Mouse (Mus musculus) macrophage (primary cell): ENCODE measurements around the gene Krt42. TPM values are rescaled to one million over a fixed set of nuclear protein-coding genes. Genes with fewer than 3 reads are reported as not detected.
"Not testable (repeated sequence)": the region's sequence is repeated elsewhere in the genome, so short reads cannot be mapped to it uniquely, and the experiment has no call there.

Experiments used
- H3K27ac ChIP-seq: fragments of 350-480 bp; formaldehyde crosslinking; 2 replicates; pipeline ENCODE4 v1.9.0; 2021
- H3K36me3 ChIP-seq: fragments of 350-480 bp; formaldehyde crosslinking; 2 replicates; pipeline ENCODE4 v1.9.0; 2021; ENCODE audit errors: inconsistent target
- H3K4me3 ChIP-seq: fragments of 350-480 bp; formaldehyde crosslinking; 2 replicates; pipeline ENCODE4 v1.9.0; 2021; ENCODE audit errors: inconsistent target
- H3K79me2 ChIP-seq: fragments of 350-480 bp; formaldehyde crosslinking; 2 replicates; pipeline ENCODE4 v1.9.0; 2021; ENCODE audit errors: inconsistent target
- WGBS: methylation state at CpG from one replicate; pipeline ENCODE4 v1.1.7; 2026; ENCODE audit warnings: inconsistent platforms; ENCODE audit not compliant: missing documents; 5-methylcytosine and 5-hydroxymethylcytosine counted together
- polyA plus RNA-seq: library from polyadenylated mRNA; stranded (reverse); fragments of 250-400 nt; gene quantifications from 3 replicates; pipeline ENCODE4 v1.2.4, GENCODE M21; 2018; ENCODE audit warnings: inconsistent platforms

Krt42 gene
- polyA plus RNA-seq, 1 experiment from 2014 or later = not detected

- H3K27ac ChIP-seq = no peak within 1 kb of the TSS
- WGBS = 77% methylated on average over 20 of the region's 21 CpGs
- no peaks in the 10 kb centered on the region for H3K36me3 ChIP-seq
- no peak within 1 kb of the TSS for H3K4me3 ChIP-seq
- H3K79me2 ChIP-seq = no peaks in the 10 kb centered on the region
These were observed 9.0 kb downstream of the Krt42 start, which contains the start of gene Krt17 for GRCm38 (mm10) chr11:100260514-100261234. Gene Krt17 (minus strand): TSS chr11:100261029.

- WGBS = 98% methylated on average over 9 of the region's 9 CpGs
- no peak overlapping the region for H3K4me3 ChIP-seq
- H3K27ac ChIP-seq = no peak overlapping the region
- H3K36me3 ChIP-seq = no peaks in the 10 kb centered on the region
- H3K79me2 ChIP-seq = no peaks in the 10 kb centered on the region
These were observed 10.6 kb downstream of the Krt42 start for GRCm38 (mm10) chr11:100259079-100259478.

- H3K36me3 ChIP-seq = no peaks in the 10 kb centered on the region
- no peaks in the 10 kb centered on the region for H3K79me2 ChIP-seq
- 89% methylated on average over 1 of the region's 1 CpGs for WGBS
- H3K4me3 ChIP-seq = no peak overlapping the region
- no peak overlapping the region for H3K27ac ChIP-seq
These were observed 11.7 kb downstream of the Krt42 start for GRCm38 (mm10) chr11:100257967-100258366.

DNA sequence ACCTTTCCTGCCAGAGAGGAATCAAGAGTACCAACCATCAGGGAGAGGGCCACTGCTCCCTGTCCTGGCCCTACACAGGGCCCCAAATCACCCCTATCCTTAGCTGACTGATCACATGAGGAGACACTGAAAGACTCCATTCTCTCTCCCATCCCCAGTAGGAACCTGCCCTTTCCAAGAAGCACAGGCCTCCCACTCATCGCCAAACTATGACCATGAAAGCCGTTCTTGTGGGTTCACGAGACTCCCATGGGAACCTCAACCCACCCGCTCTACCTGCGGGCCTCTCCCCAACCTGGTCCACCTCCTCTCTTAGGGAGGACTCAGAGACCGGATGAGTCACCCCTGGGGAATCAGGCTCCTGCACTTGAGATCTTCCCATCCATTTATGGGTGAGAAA lies 14.2 kb downstream of the Krt42 start:
- Histone ChIP-seq H3K4me3 (no peak overlapping the region), H3K79me2 (no peaks in the 10 kb centered on the region), H3K36me3 (no peaks in the 10 kb centered on the region), H3K27ac (no peak overlapping the region)
- 93% methylated on average over 6 of the region's 6 CpGs for WGBS

GRCm38 (mm10) chr11:100254360-100255090 lies 15.1 kb downstream of the Krt42 start:
- Histone ChIP-seq H3K36me3 (no peaks in the 10 kb centered on the region), H3K79me2 (no peaks in the 10 kb centered on the region), H3K27ac (no peak overlapping the region), H3K4me3 (no peak overlapping the region)
- 66% methylated on average over 5 of the region's 5 CpGs for WGBS

DNA sequence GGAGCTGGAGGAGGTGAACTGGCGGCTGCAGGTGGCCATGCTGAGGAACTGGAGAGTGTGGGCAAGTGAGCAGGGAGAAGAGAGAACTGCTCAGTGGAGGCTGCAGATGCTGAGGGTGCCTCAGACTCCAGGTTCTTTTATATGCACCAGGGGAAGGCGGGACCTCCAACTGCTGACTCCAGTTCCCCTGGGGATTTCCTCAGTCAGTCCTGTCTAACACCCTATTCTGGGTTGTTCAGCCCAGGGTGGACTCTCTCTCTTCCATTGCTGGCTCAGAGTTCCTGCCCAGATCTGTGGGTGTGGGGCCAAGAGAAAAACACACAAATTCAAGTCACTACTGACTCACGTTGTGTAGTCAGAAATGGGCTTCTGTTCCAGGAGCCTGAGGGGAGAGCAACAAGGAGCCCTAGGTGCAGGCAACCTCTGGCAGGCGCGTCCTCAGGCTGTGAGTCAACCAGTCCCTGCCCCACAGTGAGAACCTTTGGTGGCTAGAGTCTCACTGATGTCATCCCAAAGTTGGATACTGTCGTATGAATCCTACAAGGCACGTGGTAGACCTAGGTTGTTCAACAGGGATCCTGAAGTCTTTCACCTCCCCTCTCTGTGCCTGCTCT lies 20.7 kb downstream of the Krt42 start, which contains the start of gene Krt16:
TSS of gene Krt16 (minus strand) at position 51 of the 614 bp plus-strand sequence.
- Histone ChIP-seq H3K27ac (no peak within 1 kb of the TSS), H3K4me3 (no peak within 1 kb of the TSS), H3K36me3 (no peaks in the 10 kb centered on the region), H3K79me2 (no peaks in the 10 kb centered on the region)
- 82% methylated on average over 6 of the region's 7 CpGs for WGBS

DNA sequence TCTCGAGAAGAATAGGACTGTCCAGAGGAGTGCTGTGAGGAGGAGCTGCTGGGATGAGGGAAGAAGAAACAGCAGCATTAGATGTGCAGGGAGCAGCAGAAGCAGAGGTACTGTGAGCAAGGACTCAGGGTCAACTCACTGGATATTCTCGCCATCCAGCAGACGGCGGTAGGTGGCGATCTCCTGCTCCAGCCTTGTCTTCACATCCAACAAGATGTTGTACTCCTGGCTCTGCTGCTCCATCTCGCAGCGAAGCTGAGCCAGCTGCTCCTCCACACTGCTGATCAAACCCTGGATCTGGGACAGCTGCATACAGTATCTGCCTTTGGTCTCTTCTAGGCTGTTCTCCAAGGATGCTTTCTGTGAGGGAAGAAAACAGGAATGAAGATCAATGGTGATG lies 23.2 kb downstream of the Krt42 start:
- not testable (repeated sequence) for H3K27ac ChIP-seq, H3K4me3 ChIP-seq, H3K79me2 ChIP-seq, H3K36me3 ChIP-seq
- WGBS = 69% methylated on average over 7 of the region's 7 CpGs

GRCm38 (mm10) chr11:100240272-100240671 lies 29.4 kb downstream of the Krt42 start:
- not testable (repeated sequence) for H3K36me3 ChIP-seq
- 97% methylated on average over 4 of the region's 4 CpGs for WGBS

DNA sequence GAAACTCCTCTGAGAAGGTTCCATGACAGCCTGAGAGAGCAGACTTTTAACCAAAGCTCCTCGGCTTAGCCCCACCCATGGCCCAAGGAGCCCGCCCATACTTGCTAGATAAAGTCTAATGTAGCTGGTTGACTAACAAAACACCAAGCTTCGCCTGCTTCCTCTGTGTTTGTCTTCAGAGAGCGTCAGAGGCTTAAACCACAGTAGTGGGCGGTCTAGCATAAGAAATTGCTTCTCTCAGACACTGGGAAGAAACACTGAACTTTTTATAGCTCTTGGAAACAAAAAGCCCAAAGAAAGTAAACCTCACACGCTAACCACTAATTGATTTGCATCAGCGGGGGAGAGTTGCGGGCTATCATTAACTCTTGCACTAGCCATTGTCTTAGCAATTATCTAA lies 47.9 kb downstream of the Krt42 start:
- no peaks in the 10 kb centered on the region for H3K36me3 ChIP-seq
- WGBS = 74% methylated on average over 8 of the region's 8 CpGs
- no peaks in the 10 kb centered on the region for H3K79me2 ChIP-seq
- H3K4me3 ChIP-seq = no peak overlapping the region
- no peak overlapping the region for H3K27ac ChIP-seq

More at GRCm38 (mm10) chr11:100240272-100240671, 29.4 kb downstream of the Krt42 start:
- not testable (repeated sequence) for H3K79me2 ChIP-seq, H3K4me3 ChIP-seq, H3K27ac ChIP-seq

DNA sequence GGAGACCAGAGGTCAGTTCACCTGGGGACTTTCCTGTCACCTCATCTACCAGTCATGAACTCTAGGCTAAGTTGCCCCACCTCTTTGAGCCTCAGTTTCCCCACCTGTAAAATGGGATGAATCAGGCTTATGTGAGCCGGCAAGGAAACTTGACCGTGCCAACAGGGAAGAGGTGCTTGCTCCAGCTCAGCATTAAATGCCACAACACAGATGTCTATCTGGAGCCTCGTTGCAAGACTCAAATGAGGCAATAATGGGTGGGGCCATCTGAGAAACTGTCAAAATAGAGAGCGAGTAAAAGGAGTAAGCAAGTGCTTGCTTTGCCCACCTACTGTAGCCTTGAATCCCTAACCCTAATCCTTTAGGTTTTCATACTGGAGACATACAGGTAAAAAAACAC lies 50.4 kb downstream of the Krt42 start:
- WGBS = 66% methylated on average over 4 of the region's 4 CpGs
- H3K79me2 ChIP-seq = no peaks in the 10 kb centered on the region
- H3K36me3 ChIP-seq = no peaks in the 10 kb centered on the region

More for the DNA sequence above, 50.4 kb downstream of the Krt42 start:
- H3K4me3 ChIP-seq = no peak overlapping the region
- H3K27ac ChIP-seq = no peak overlapping the region

Other genes starting within 250 kb of the Krt42 start
- not detected in 3 replicates for gene Krt33b, start 240.0 kb downstream of the Krt42 start, polyA plus RNA-seq
- gene Krt34, start 228.3 kb downstream of the Krt42 start, polyA plus RNA-seq = not detected in 3 replicates
- not detected in 3 replicates for gene Krt31, start 219.3 kb downstream of the Krt42 start, polyA plus RNA-seq
- not detected in 3 replicates for gene Krt32, start 181.6 kb downstream of the Krt42 start, polyA plus RNA-seq
- gene Krt35, start 173.6 kb downstream of the Krt42 start, polyA plus RNA-seq = not detected in 3 replicates
- not detected in 3 replicates for gene Krt36, start 164.2 kb downstream of the Krt42 start, polyA plus RNA-seq
- not detected in 3 replicates for gene Krt13, start 148.3 kb downstream of the Krt42 start, polyA plus RNA-seq
- not detected in 3 replicates for gene Krt15, start 133.9 kb downstream of the Krt42 start, polyA plus RNA-seq
- not detected in 3 replicates for gene Krt19, start 121.2 kb downstream of the Krt42 start, polyA plus RNA-seq
- gene Krt9, start 76.6 kb downstream of the Krt42 start, polyA plus RNA-seq = not detected in 3 replicates
- gene Krt14, start 62.3 kb downstream of the Krt42 start, polyA plus RNA-seq = not detected in 3 replicates
- gene Krt16, start 21.0 kb downstream of the Krt42 start, polyA plus RNA-seq = not detected in 3 replicates
- gene Krt17, start 8.8 kb downstream of the Krt42 start, polyA plus RNA-seq = not detected in 3 replicates
- gene Eif1, start 50.0 kb upstream of the Krt42 start, polyA plus RNA-seq = 204 to 466 TPM (median 355 TPM) in 3 replicates
- not detected in 3 replicates for gene Gast, start 64.5 kb upstream of the Krt42 start, polyA plus RNA-seq
- 0.36 to 0.81 TPM in 2 of 3 replicates, not detected in the other for gene Hap1, start 86.3 kb upstream of the Krt42 start, polyA plus RNA-seq
- 2.6 to 3.1 TPM (median 2.9 TPM) in 3 replicates for gene Jup, start 127.9 kb upstream of the Krt42 start, polyA plus RNA-seq
- 0.10 TPM in 1 of 3 replicates, not detected in the others for gene P3h4, start 145.0 kb upstream of the Krt42 start, polyA plus RNA-seq
- gene Fkbp10, start 145.8 kb upstream of the Krt42 start, polyA plus RNA-seq = not detected in 3 replicates
- 10.7 to 17.3 TPM (median 13.4 TPM) in 3 replicates for gene Nt5c3b, start 171.9 kb upstream of the Krt42 start, polyA plus RNA-seq
- gene Klhl10, start 172.0 kb upstream of the Krt42 start, polyA plus RNA-seq = 0.07 TPM in 1 of 3 replicates, not detected in the others
- gene Klhl11, start 202.9 kb upstream of the Krt42 start, polyA plus RNA-seq = 2.1 to 4.8 TPM (median 4.6 TPM) in 3 replicates